Mouse (Mus musculus) embryonic facial prominence, embryonic 11.5 days (tissue): Measurements from ENCODE around the gene Hdac7. TPM values are rescaled to one million over a fixed set of nuclear protein-coding genes. Genes with fewer than 3 reads are reported as not detected.

Experiments
- ATAC-seq: fragments of 200-750 bp; cut with Nextera tagmentation; replicated peaks from 2 replicates; pipeline ENCODE4 v1.8.0; 2017; ENCODE audit warnings: low read depth; ENCODE audit not compliant: insufficient number of reproducible peaks, low FRiP score, low TSS enrichment
- DNase-seq: peaks from one replicate; pipeline ENCODE4 v3.0.0-alpha.2; 2015; ENCODE audit warnings: low spot score
- H3K27ac ChIP-seq: fragments of 300-500 bp; sonication (generic); replicated peaks from 2 replicates; pipeline ENCODE4 v1.5.1; 2014; ENCODE audit warnings: mild to moderate bottlenecking, low read depth, low read length, control low read depth
- H3K27me3 ChIP-seq: fragments of 300-500 bp; sonication (generic); 2 replicates; pipeline ENCODE4 v1.6.1; 2014; ENCODE audit warnings: mild to moderate bottlenecking, low read length, moderate library complexity, mixed read lengths; ENCODE audit not compliant: control insufficient read depth, insufficient read depth
- H3K36me3 ChIP-seq: fragments of 300-500 bp; sonication (generic); replicated peaks from 2 replicates; pipeline ENCODE4 v1.6.1; 2014; ENCODE audit warnings: low read depth, mild to moderate bottlenecking, low read length, moderate library complexity, mixed read lengths; ENCODE audit not compliant: control insufficient read depth, insufficient read depth
- H3K4me1 ChIP-seq: fragments of 300-500 bp; sonication (generic); 2 replicates; pipeline ENCODE4 v1.6.1; 2014; ENCODE audit warnings: low read length, mixed read lengths; ENCODE audit not compliant: control insufficient read depth, insufficient read depth
- H3K4me2 ChIP-seq: fragments of 300-500 bp; sonication (generic); 2 replicates; pipeline ENCODE4 v1.6.1; 2014; ENCODE audit warnings: low read depth, mild to moderate bottlenecking, control low read depth, low read length, moderate library complexity
- H3K4me3 ChIP-seq: fragments of 300-500 bp; sonication (generic); 2 replicates; pipeline ENCODE4 v1.5.1; 2014; ENCODE audit warnings: low read depth, low read length, control low read depth
- H3K9ac ChIP-seq: fragments of 300-500 bp; sonication (generic); replicated peaks from 2 replicates; pipeline ENCODE4 v1.6.1; 2014; ENCODE audit warnings: mild to moderate bottlenecking, control low read depth, low read length
- H3K9me3 ChIP-seq: fragments of 300-500 bp; sonication (generic); replicated peaks from 2 replicates; pipeline ENCODE4 v1.6.1; 2016; ENCODE audit warnings: mild to moderate bottlenecking, low read length, inconsistent platforms, mixed read lengths; ENCODE audit not compliant: control insufficient read depth
- WGBS: fragments of 180-500 bp; shearing (Covaris S2); extraction: QIAGEN DNeasy Blood & Tissue Kit; methylation state at CpG from one replicate; pipeline ENCODE4 v1.1.7; 2014; 5-methylcytosine and 5-hydroxymethylcytosine counted together
- polyA plus RNA-seq: library from polyadenylated mRNA; unstranded; fragments of >200 nt; fragmentation: Nextera tagmentation; extraction: Ambion mirVana; gene quantifications from 2 replicates; pipeline ENCODE4 v1.2.1, GENCODE M21; 2014

The Hdac7 gene
- polyA plus RNA-seq, 1 experiment from 2014 or later, result 17.0 TPM

GRCm38 (mm10) chr15:97767280-97768186 is 76.8 kb downstream of the Hdac7 start, which contains the start of gene Rapgef3:
TSS of gene Rapgef3 (minus strand) at chr15:97767972.
- Histone ChIP-seq H3K9ac (peak within 1 kb of the TSS; percentile 63), H3K27me3 (peaks cover 25% of the 10 kb centered on the region), H3K27ac (no peak within 1 kb of the TSS), H3K4me1 (peaks cover 18% of the 10 kb centered on the region), H3K4me2 (peak within 1 kb of the TSS; percentile 95), H3K36me3 (no peaks in the 10 kb centered on the region), H3K4me3 (peak within 1 kb of the TSS; percentile 47), H3K9me3 (no peaks in the 10 kb centered on the region)
- DNase-seq (peak; percentile 79), ATAC-seq (peak; percentile 68)
- WGBS, result under 1% methylated on average over 44 of the region's 44 CpGs

DNA sequence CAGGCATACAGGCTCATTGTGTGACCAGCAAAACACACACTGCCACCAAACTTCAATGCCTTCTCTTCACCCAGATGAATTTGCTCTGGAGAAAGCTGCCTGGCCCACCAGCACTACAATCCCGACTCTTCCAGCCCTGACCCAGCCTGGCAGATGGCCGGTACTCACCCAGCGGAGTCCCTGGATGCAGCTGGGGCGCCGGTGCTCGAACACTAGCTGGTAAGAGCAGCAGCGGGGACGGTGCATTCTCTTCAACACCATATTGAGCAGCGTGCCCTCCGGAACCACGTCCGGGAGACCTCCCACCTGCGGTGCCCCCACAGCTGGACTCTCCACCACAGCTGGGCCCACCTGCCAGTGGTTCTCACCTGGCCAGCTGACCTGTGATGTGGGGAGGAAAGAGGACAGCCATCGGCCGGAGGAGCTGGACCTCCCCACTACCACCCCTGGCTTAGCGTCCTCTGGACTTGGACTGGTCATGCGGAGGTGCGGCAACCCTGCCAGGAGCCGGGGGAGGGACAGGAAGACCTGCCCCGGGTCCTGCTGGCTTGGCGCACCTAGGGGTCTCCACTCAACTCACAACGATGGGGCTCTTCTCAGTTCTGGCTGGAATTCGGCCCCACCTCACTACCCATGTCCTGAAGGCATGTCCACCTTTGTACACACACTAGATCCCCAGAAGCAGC is 77.6 kb downstream of the Hdac7 start:
- Histone ChIP-seq H3K27ac (no peak overlapping the region), H3K36me3 (no peaks in the 10 kb centered on the region), H3K9me3 (no peaks in the 10 kb centered on the region), H3K27me3 (peaks cover 25% of the 10 kb centered on the region), H3K4me3 (peak overlapping the region; percentile 47), H3K9ac (peak overlapping the region; percentile 63), H3K4me1 (peaks cover 18% of the 10 kb centered on the region), H3K4me2 (peak overlapping the region; percentile 95)
- 6% methylated on average over 23 of the region's 23 CpGs for WGBS
- peak; percentile 20; the same call in 1 of the 2 replicates for ATAC-seq
- no peak for DNase-seq

DNA sequence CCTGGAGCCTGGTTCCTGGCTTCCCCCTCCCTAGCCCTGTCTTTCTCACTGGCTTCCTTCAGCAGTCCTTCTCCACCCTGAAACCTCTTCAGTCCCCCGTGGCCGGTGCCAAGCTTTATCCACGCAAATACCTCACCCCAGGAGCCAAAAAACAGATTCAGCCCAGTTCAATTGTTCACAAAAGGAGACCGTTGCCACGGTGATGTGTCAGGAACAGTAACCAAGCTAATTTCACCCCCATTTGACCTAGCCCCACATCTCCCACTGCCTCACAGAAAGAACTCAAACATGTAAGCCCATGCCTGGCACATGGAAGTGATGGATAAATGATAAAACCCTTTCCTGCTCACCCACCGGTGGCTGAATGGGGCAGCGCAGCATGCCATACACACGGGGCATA is 78.1 kb downstream of the Hdac7 start:
- Histone ChIP-seq H3K4me1 (peaks cover 18% of the 10 kb centered on the region), H3K27me3 (peaks cover 25% of the 10 kb centered on the region), H3K9me3 (no peaks in the 10 kb centered on the region), H3K4me2 (peak overlapping the region; percentile 95), H3K9ac (no peak overlapping the region), H3K36me3 (no peaks in the 10 kb centered on the region), H3K4me3 (peak overlapping the region; percentile 47), H3K27ac (no peak overlapping the region)
- ATAC-seq, result no peak
- DNase-seq, result no peak
- 21% methylated on average over 8 of the region's 8 CpGs for WGBS

GRCm38 (mm10) chr15:97765090-97765794 is 79.1 kb downstream of the Hdac7 start:
- peaks cover 18% of the 10 kb centered on the region for H3K4me1 ChIP-seq
- peak overlapping the region; percentile 10; the same call in 1 of the 2 replicates for H3K4me2 ChIP-seq
- H3K36me3 ChIP-seq, result no peaks in the 10 kb centered on the region
- H3K4me3 ChIP-seq, result no peak overlapping the region
- no peak overlapping the region for H3K9ac ChIP-seq
- no peak for ATAC-seq
- H3K9me3 ChIP-seq, result no peaks in the 10 kb centered on the region
- H3K27ac ChIP-seq, result no peak overlapping the region
- H3K27me3 ChIP-seq, result peaks cover 25% of the 10 kb centered on the region
- DNase-seq, result no peak
- WGBS, result 25% methylated on average over 13 of the region's 13 CpGs

- no peak overlapping the region for H3K9ac ChIP-seq
- H3K36me3 ChIP-seq, result no peaks in the 10 kb centered on the region
- no peak for DNase-seq
- H3K4me3 ChIP-seq, result no peak overlapping the region
- no peak for ATAC-seq
- WGBS, result 71% methylated on average over 2 of the region's 2 CpGs
- H3K27me3 ChIP-seq, result peaks cover 22% of the 10 kb centered on the region
- H3K27ac ChIP-seq, result no peak overlapping the region
- H3K4me2 ChIP-seq, result no peak overlapping the region
- H3K9me3 ChIP-seq, result no peaks in the 10 kb centered on the region
- H3K4me1 ChIP-seq, result peaks cover 18% of the 10 kb centered on the region
Observed at GRCm38 (mm10) chr15:97764532-97764931, 79.8 kb downstream of the Hdac7 start.

DNA sequence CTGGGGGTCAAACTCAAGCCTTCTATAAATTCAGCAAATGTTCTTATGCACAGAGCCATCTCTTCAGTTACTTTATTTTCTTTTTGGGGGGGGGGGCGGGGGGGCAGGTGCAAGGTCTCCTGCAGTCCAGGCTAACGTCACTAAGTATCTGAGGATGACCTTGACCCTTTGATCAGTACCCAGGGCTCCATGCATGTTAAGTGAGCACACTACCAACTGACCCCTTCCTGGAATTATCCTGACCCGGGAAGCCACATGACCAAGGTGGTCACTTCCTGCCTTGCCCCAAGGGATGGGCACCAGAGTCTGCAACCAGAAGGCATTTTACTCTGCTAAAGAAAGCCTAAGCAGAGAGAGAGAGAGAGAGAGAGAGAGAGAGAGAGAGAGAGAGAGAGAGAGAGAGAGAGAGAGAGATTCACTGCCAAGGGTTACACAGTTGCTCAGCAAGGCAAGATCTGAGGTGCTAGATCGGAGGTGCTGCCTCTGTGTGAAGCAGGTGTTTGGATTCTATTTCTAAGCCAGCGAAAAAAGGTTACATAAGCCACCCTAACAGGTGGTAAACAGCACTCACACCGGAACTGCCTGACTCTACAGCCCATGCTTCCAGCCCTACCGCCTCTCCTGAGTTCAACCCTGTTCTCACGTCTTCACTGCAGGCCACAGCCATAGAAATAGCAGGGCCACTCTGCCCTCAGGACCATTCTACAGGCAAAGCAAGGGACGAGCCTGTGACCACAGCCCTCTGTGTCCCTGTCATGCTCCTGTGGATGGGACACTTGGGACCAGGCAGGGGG is 80.8 kb downstream of the Hdac7 start:
- Histone ChIP-seq H3K27ac (no peak overlapping the region), H3K27me3 (peaks cover 19% of the 10 kb centered on the region), H3K4me1 (peaks cover 18% of the 10 kb centered on the region), H3K4me3 (no peak overlapping the region), H3K4me2 (no peak overlapping the region), H3K9ac (no peak overlapping the region), H3K36me3 (no peaks in the 10 kb centered on the region), H3K9me3 (no peaks in the 10 kb centered on the region)
- ATAC-seq (no peak), DNase-seq (no peak)
- WGBS, result 50% methylated on average over 9 of the region's 9 CpGs

- H3K9ac ChIP-seq, result no peak overlapping the region
- no peak overlapping the region for H3K4me2 ChIP-seq
- WGBS, result 49% methylated on average over 9 of the region's 9 CpGs
- H3K36me3 ChIP-seq, result no peaks in the 10 kb centered on the region
- H3K4me1 ChIP-seq, result peaks cover 13% of the 10 kb centered on the region
- DNase-seq (no peak), ATAC-seq (no peak)
- H3K27ac ChIP-seq, result no peak overlapping the region
- H3K4me3 ChIP-seq, result no peak overlapping the region
- no peaks in the 10 kb centered on the region for H3K9me3 ChIP-seq
- H3K27me3 ChIP-seq, result peaks cover 18% of the 10 kb centered on the region
Observed at GRCm38 (mm10) chr15:97762733-97763132, 81.6 kb downstream of the Hdac7 start.
